Mouse (Mus musculus): ENCODE measurements at regions not wholly inside any gene's neighbourhood (a gene's known extent, or its start where the extent isn't known, plus 50 kb on each side); places are given as distances from the start of the nearest gene placed in this dataset.

DNA sequence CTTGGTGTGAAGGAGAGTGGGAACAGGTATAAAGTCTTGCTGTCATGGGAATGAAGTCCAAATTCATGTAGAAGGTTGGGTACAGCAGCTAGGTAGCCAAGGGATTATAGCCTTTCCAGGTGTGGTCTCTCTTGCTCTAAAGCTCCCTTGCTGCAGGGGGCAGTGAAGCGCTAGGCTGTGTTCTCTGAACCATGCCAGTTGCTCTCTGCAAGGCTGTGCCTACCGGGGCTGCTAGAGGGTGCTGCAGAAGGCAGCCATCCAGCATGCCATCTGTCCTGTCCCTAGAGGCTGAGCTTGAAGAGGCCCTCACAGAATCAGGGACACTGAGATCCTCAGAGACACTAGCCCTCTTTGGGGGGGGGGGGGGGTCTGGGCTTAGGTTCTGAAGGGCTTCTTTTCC lies 50.6 kb upstream of the Shank2 start:
- peak in 1 of 2 experiments; percentile 16 for DNase-seq (ENCODE audit: low spot score in 2 of 2)

All from frontal cortex, postnatal 10 days (tissue).